Mouse (Mus musculus): ENCODE measurements around the gene Celf1.

GRCm38 (mm10) chr2:91031216-91031615 lies 91.0 kb downstream of the Celf1 start:
- TF ChIP-seq HCFC1 (IDR thresholded peaks at IDR 0.05; ENCODE audit: borderline replicate concordance, insufficient read depth, low read length): no peak
- no peak for TF ChIP-seq MAFK (IDR thresholded peaks at IDR 0.05; ENCODE audit: insufficient read depth, low read depth, low read length)
- TF ChIP-seq ZNF384 (IDR thresholded peaks at IDR 0.05; ENCODE audit: low read depth, low read length): no peak
- no peak for TF ChIP-seq CHD2 (IDR thresholded peaks at IDR 0.05; ENCODE audit: low read depth, low read length)

Data from ES-E14 (cell line).